ENCODE assay signal across 13 mouse cellular contexts in genomic region chr10:84447411-84447821, GRCm38 (mm10). TPM values are rescaled to one million over a fixed set of nuclear protein-coding genes. Genes with fewer than 3 reads are reported as not detected.
DNase-seq lines count a peak whose midpoint lies in the region; ATAC-seq and TF ChIP-seq lines count a peak whose summit lies in the region.
"Had no signal": no experiment of that assay in that cellular context is flagged by ENCODE, and none has a peak within 500 bp of the region (broad histone marks: within the 10 kb centered on the region; RNA-seq: fewer than 3 reads in every experiment).

No protein-coding gene starts in this region.

- H3K9me3 ChIP-seq in liver, postnatal 0 days (ENCODE audit: low read length), result no peaks in the 10 kb centered on the region
- H3K9me3 ChIP-seq in forebrain, embryonic 14.5 days (replicated peaks; ENCODE audit: control insufficient read depth, low read length), result no peaks in the 10 kb centered on the region
- H3K9me3 ChIP-seq in hindbrain, embryonic 14.5 days (ENCODE audit: control insufficient read depth, low read length), result no peaks in the 10 kb centered on the region
- H3K9me3 ChIP-seq: liver, embryonic 15.5 days had no signal

- TF ChIP-seq CTCF in liver, postnatal 0 days (IDR thresholded peaks at IDR 0.05; ENCODE audit: low read depth), result no peak

- peak; percentile 74 for ATAC-seq in liver, postnatal 0 days
- ATAC-seq in forebrain, embryonic 14.5 days, result peak; percentile 30; the same call in 1 of the 2 replicates
- ATAC-seq in hindbrain, embryonic 14.5 days (ENCODE audit: low FRiP score), result peak; percentile 39; the same call in 1 of the 2 replicates

- no peaks in the 10 kb centered on the region for H3K4me1 ChIP-seq in liver, postnatal 0 days (ENCODE audit: insufficient read depth)
- peaks cover 7% of the 10 kb centered on the region for H3K4me1 ChIP-seq in forebrain, embryonic 14.5 days (ENCODE audit: control insufficient read depth, insufficient read depth, low read length)
- peaks cover 16% of the 10 kb centered on the region for H3K4me1 ChIP-seq in hindbrain, embryonic 14.5 days (replicated peaks; ENCODE audit: control insufficient read depth, insufficient read depth, low read length)
- H3K4me1 ChIP-seq: liver, embryonic 15.5 days had no signal

- no peak overlapping the region for H3K4me3 ChIP-seq in liver, postnatal 0 days (ENCODE audit: low read depth, low read length)
- H3K4me3 ChIP-seq in forebrain, embryonic 14.5 days (ENCODE audit: low read depth, low read length), result no peak overlapping the region
- H3K4me3 ChIP-seq in hindbrain, embryonic 14.5 days (replicated peaks; ENCODE audit: low read length), result no peak overlapping the region
- H3K4me3 ChIP-seq: liver, embryonic 15.5 days had no signal

- DNase-seq in liver, postnatal 0 days, result no peak
- no peak for DNase-seq in liver
- DNase-seq in forebrain, embryonic 14.5 days (ENCODE audit: low spot score), result peak; percentile 52
- no peak for DNase-seq in hindbrain, embryonic 14.5 days (ENCODE audit: low spot score)
- DNase-seq in retina, postnatal 1 day, result peak; percentile 77
- no peak for DNase-seq in right cerebral cortex, adult 18-20 months
- no peak for DNase-seq in kidney, adult 9 months
- no peak for DNase-seq in left cerebral cortex, postnatal 4 days
- DNase-seq: cerebellum, adult 18-20 months; right cerebral cortex, postnatal 4 days; thymus, adult 2 months had no signal

- no peak overlapping the region for H3K9ac ChIP-seq in liver, postnatal 0 days (replicated peaks)
- H3K9ac ChIP-seq in forebrain, embryonic 14.5 days (ENCODE audit: low read length), result no peak overlapping the region
- no peak overlapping the region for H3K9ac ChIP-seq in hindbrain, embryonic 14.5 days
- H3K9ac ChIP-seq: liver, embryonic 15.5 days had no signal

- H3K4me2 ChIP-seq in liver, postnatal 0 days (ENCODE audit: low read depth, low read length), result no peak overlapping the region
- no peak overlapping the region for H3K4me2 ChIP-seq in forebrain, embryonic 14.5 days (ENCODE audit: low read length)
- no peak overlapping the region for H3K4me2 ChIP-seq in hindbrain, embryonic 14.5 days (replicated peaks)
- H3K4me2 ChIP-seq: liver, embryonic 15.5 days had no signal

- intact Hi-C loops in left cerebral cortex, postnatal 4 days (cut with DNase I), result no loop called here

- H3K27ac ChIP-seq in liver, postnatal 0 days (ENCODE audit: low read depth), result no peak overlapping the region
- H3K27ac ChIP-seq in forebrain, embryonic 14.5 days (ENCODE audit: low read depth, low read length), result no peak overlapping the region
- H3K27ac ChIP-seq in hindbrain, embryonic 14.5 days, result 0 out of 2 replicates have a peak overlapping the region, but pooled peaks have one; percentile 9
- H3K27ac ChIP-seq: liver, embryonic 15.5 days had no signal

- TF ChIP-seq EP300 in liver, postnatal 0 days (IDR thresholded peaks at IDR 0.05; ENCODE audit: low read depth), result no peak

- H3K27me3 ChIP-seq in liver, postnatal 0 days (ENCODE audit: insufficient read depth, low read length), result no peaks in the 10 kb centered on the region
- no peaks in the 10 kb centered on the region for H3K27me3 ChIP-seq in forebrain, embryonic 14.5 days (replicated peaks; ENCODE audit: control insufficient read depth, insufficient read depth, low read length)
- no peaks in the 10 kb centered on the region for H3K27me3 ChIP-seq in hindbrain, embryonic 14.5 days (ENCODE audit: control insufficient read depth, insufficient read depth, low read length)
- H3K27me3 ChIP-seq: CH12.LX had no signal

- 56% methylated on average over 8 of the region's 8 CpGs for WGBS in liver, postnatal 0 days (ENCODE audit: insufficient replicate concordance)
- 4% methylated on average over 8 of the region's 8 CpGs for WGBS in forebrain, embryonic 14.5 days
- WGBS in hindbrain, embryonic 14.5 days, result 8% methylated on average over 8 of the region's 8 CpGs

- H3K36me3 ChIP-seq in liver, postnatal 0 days (replicated peaks; ENCODE audit: insufficient read depth, low read length), result no peaks in the 10 kb centered on the region
- H3K36me3 ChIP-seq in forebrain, embryonic 14.5 days (ENCODE audit: control insufficient read depth, insufficient read depth, low read length), result no peaks in the 10 kb centered on the region
- no peaks in the 10 kb centered on the region for H3K36me3 ChIP-seq in hindbrain, embryonic 14.5 days (replicated peaks; ENCODE audit: control insufficient read depth, insufficient read depth)
- H3K36me3 ChIP-seq: liver, embryonic 15.5 days had no signal

RNA-seq across cellular contexts. Expression of gene Nuak1, which starts 7.0 kb away (rescaled TPM):
- 0.13 and 0.20 TPM in 2 replicates for polyA plus RNA-seq in liver, postnatal 0 days (2015; fragmentation: Nextera tagmentation; extraction: Ambion mirVana)
- polyA plus RNA-seq in forebrain, embryonic 14.5 days (2014; fragmentation: Nextera tagmentation; extraction: Ambion mirVana), result 12.6 and 12.9 TPM in 2 replicates
- 4.9 TPM in 2 replicates for polyA plus RNA-seq in hindbrain, embryonic 14.5 days (2014; fragmentation: Nextera tagmentation; extraction: Ambion mirVana)
- total RNA-seq in left cerebral cortex, postnatal 4 days (2021), result 10 to 100 TPM; 51.7 to 53.0 TPM

Comparison
In these comparisons a context has a peak if more than half of its experiments do, and no peak if none do; other contexts are left out.
1. DNase-seq: peak in forebrain, embryonic 14.5 days (single experiment) and retina, postnatal 1 day (single experiment); none in liver, postnatal 0 days (single experiment), liver (single experiment), hindbrain, embryonic 14.5 days (single experiment), right cerebral cortex, adult 18-20 months (single experiment), kidney, adult 9 months (single experiment) and left cerebral cortex, postnatal 4 days (single experiment).
2. Peak in every context shown above with its lines, with median percentiles within 50 percentile points of each other: ATAC-seq.